Comparison of ENCODE assay signal across 27 mouse cellular contexts in genomic region chr10:85157451-85157850, GRCm38 (mm10). TPM values are rescaled to one million over a fixed set of nuclear protein-coding genes. Genes with fewer than 3 reads are reported as not detected.
"Had no signal": no experiment of that assay in that cellular context is flagged by ENCODE, and none has a peak within 500 bp of the region (broad histone marks: within the 10 kb centered on the region; RNA-seq: fewer than 3 reads in every experiment).

No protein-coding gene starts in this region.

- H3K4me2 ChIP-seq: embryonic facial prominence, embryonic 12.5 days; embryonic facial prominence, embryonic 13.5 days; embryonic facial prominence, embryonic 15.5 days; forebrain, embryonic 12.5 days; forebrain, embryonic 13.5 days; forebrain, embryonic 15.5 days had no signal

- H3K36me3 ChIP-seq: embryonic facial prominence, embryonic 12.5 days; embryonic facial prominence, embryonic 13.5 days; embryonic facial prominence, embryonic 15.5 days; forebrain, embryonic 12.5 days; forebrain, embryonic 15.5 days had no signal

- H3K9ac ChIP-seq: embryonic facial prominence, embryonic 12.5 days; embryonic facial prominence, embryonic 13.5 days; embryonic facial prominence, embryonic 15.5 days; forebrain, embryonic 12.5 days; forebrain, embryonic 13.5 days; forebrain, embryonic 15.5 days; forebrain, postnatal 0 days had no signal

- H3K4me1 ChIP-seq: embryonic facial prominence, embryonic 12.5 days; embryonic facial prominence, embryonic 13.5 days; forebrain, embryonic 12.5 days; forebrain, embryonic 13.5 days had no signal

- H3K9me3 ChIP-seq: embryonic facial prominence, embryonic 10.5 days; embryonic facial prominence, embryonic 12.5 days; embryonic facial prominence, embryonic 13.5 days; embryonic facial prominence, embryonic 15.5 days; forebrain, embryonic 10.5 days; forebrain, embryonic 12.5 days; forebrain, embryonic 13.5 days; forebrain, embryonic 15.5 days had no signal

- H3K27ac ChIP-seq: embryonic facial prominence, embryonic 10.5 days; embryonic facial prominence, embryonic 12.5 days; embryonic facial prominence, embryonic 13.5 days; embryonic facial prominence, embryonic 15.5 days; forebrain, embryonic 10.5 days; forebrain, embryonic 12.5 days; forebrain, embryonic 13.5 days; forebrain, embryonic 15.5 days; heart, adult 2 months had no signal

- ATAC-seq: forebrain, embryonic 13.5 days; forebrain, embryonic 14.5 days; forebrain, embryonic 15.5 days; forebrain, embryonic 16.5 days; forebrain, postnatal 0 days had no signal

- H3K27me3 ChIP-seq: embryonic facial prominence, embryonic 12.5 days; embryonic facial prominence, embryonic 13.5 days; embryonic facial prominence, embryonic 15.5 days; forebrain, embryonic 12.5 days; forebrain, embryonic 13.5 days; forebrain, embryonic 15.5 days had no signal

- H3K4me3 ChIP-seq: embryonic facial prominence, embryonic 10.5 days; embryonic facial prominence, embryonic 12.5 days; embryonic facial prominence, embryonic 13.5 days; embryonic facial prominence, embryonic 15.5 days; erythroblast, embryonic 14.5 days; forebrain, embryonic 10.5 days; forebrain, embryonic 12.5 days; forebrain, embryonic 13.5 days; forebrain, embryonic 15.5 days; gastrocnemius, adult 2 months; heart, adult 2 months had no signal

- DNase-seq: cerebellum, adult 8-10 months; cerebellum, adult 9-10 months; cerebellum, adult 9-11 months; cerebellum, postnatal 10 days; cerebellum, postnatal 14 days; cerebellum, postnatal 25 days; cerebellum, postnatal 36 days; embryo, embryonic 11 days; forebrain, postnatal 0 days; gastrocnemius, adult 2 months; gastrocnemius, postnatal 10 days; gastrocnemius, postnatal 14 days; gastrocnemius, postnatal 25 days; gastrocnemius, postnatal 36 days; heart, adult 18-20 months; heart, adult 2 months had no signal

RNA-seq across cellular contexts. Expression of gene Mterf2, which starts 29.6 kb away (rescaled TPM):
- polyA plus RNA-seq: erythroblast, embryonic 14.5 days had no signal

RNA-seq across cellular contexts. Expression of gene Fhl4, which starts 55.2 kb away (rescaled TPM):
- polyA plus RNA-seq: erythroblast, embryonic 14.5 days had no signal
